Mouse (Mus musculus): Measurements from ENCODE around the gene Slc39a9.

The Slc39a9 gene

DNA sequence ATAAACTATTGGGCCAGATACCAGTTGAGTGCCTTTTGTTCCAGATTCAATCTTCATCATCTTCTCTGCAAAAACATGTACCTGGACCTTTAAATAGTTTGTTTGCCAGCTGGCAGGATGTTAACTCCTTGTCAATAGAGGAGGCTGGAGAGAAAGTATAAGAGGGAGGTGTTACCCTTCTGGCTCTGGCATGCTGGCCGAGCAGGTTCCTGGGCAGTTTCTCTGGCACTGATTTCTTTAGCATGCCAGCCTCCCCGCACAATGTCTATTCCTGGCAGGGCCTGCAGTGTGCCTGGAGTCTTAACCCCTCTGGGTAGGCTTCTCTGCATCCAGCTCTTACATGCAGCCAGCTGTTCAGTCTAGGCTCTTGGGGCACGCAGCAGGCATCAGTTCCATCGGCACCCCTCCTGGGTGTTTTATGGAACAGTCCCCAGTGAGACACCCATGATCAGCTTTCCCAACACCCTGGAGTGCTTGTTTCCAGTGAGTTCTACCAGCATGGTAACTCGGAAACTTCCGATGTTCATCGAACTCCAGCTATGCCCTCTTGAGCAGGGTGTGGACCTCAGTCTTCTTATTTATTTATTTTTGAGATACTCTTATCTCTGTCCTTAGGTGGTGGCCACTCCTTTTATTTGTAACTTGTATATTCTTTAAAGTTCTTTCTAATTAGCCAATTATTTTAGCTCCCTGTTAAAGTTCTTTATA is 10.4 kb downstream of the Slc39a9 start:
- DNase-seq (ENCODE audit: low spot score in 2 of 2): no peak

DNA sequence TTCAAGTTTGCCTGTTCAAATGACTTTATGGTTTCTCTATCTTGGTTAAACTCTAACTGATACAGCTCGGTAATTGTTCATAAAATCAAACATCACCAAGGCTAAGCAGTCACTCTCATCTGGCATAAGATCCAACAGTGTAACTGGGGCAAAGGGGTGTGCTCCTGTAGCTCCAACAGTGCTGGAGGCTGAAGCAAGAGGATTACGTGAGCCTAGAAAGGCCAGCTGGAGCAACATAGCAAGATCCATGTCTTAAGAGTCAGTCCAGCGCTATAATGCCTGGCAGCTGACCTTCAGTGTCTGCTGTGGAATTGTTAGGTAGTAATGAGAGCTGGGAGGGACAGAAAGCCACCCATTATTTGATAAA is 11.0 kb downstream of the Slc39a9 start:
- DNase-seq (ENCODE audit: low spot score in 2 of 2): no peak

DNA sequence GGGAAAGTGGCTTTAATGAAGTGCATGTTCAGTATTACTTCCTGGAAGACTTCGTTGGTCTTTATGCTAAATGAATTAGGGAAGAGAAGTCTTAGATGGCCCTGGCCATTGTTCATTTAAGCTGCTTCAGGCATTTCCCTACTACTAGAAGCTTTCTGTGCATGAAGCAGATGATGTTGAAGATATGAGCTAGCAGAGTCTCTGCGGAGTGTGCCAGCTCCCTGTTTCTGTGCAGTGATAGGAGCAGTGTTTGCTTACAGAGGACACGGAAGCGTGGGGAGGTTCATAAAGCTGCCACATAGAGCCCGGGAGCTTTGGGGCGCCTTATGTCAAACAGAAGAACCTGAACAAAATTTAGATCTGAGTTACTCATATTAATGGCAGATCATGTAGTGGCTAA is 15.0 kb downstream of the Slc39a9 start:
- no peak for DNase-seq (ENCODE audit: low spot score in 2 of 2)

DNA sequence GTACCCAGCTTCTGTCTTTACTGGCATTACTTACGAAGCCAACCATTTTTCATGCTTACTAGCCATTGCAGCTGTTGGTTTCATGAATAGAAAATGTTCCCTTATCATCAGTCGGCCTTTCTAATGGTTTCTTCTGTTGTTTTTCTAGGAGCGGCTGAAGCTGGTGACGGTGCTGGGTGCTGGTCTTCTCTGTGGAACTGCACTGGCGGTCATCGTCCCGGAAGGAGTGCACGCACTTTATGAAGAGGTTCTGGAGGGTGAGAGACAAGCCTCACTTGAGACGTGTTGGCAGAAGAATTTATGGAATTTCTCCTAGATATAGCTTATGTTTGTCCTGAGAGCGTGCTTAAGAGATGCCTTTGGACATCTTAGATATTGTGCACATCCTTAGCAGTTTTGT is 18.6 kb downstream of the Slc39a9 start:
- DNase-seq (ENCODE audit: low spot score in 2 of 2): no peak

DNA sequence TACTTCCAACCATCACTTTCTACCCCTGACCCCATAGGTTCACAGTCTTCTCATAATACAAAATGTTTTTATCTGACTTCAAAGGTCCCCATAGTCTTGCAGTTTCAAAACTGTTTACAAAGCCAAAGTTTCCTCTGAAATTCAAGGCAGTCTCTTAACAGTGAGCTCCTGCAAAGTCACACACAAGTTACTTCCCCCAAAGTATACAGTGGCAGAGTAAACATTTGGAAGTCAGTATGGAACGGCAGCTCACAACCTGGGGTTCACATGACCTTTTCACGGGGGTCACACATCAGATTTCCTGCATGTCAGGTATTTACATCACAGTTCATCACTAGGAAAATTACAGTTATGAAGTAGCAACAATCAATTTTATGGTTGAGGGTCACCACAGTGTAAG is 20.3 kb downstream of the Slc39a9 start:
- DNase-seq (ENCODE audit: low spot score in 2 of 2): no peak

DNA sequence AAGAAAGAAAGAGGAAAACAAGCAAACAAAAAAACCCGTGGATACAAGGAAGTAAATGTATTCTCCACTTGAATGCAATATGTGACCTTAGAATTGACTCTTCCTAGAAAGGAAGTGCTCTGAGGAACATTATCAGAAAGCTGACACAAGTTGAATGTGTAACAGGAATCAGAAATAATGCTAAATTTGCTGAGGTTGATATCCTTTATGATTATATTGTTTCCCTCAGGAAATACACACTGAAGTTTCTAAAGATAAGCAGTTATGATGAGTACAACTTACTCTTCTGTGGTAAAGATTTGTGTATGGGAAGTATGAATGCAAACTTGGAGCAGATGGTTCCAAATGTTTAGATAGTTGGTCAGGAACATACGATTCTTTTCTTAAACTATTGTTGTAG is 24.7 kb downstream of the Slc39a9 start:
- DNase-seq (ENCODE audit: low spot score in 2 of 2): no peak

GRCm38 (mm10) chr12:80673170-80673569 is 29.5 kb downstream of the Slc39a9 start:
- DNase-seq (ENCODE audit: low spot score in 2 of 2): peak; percentile 49 to 74

- DNase-seq (ENCODE audit: low spot score in 2 of 2): peak in 1 of 2 experiments; percentile 41
Observed at GRCm38 (mm10) chr12:80681340-80681739, 37.7 kb downstream of the Slc39a9 start.

- DNase-seq (ENCODE audit: low spot score in 2 of 2): no peak
Observed at GRCm38 (mm10) chr12:80683554-80683953, 39.9 kb downstream of the Slc39a9 start.

- no peak for DNase-seq (ENCODE audit: low spot score in 2 of 2)
Observed at GRCm38 (mm10) chr12:80684316-80684715, 40.6 kb downstream of the Slc39a9 start.

- DNase-seq (ENCODE audit: low spot score in 2 of 2): no peak
Observed at GRCm38 (mm10) chr12:80687788-80688211, 44.1 kb downstream of the Slc39a9 start.

DNA sequence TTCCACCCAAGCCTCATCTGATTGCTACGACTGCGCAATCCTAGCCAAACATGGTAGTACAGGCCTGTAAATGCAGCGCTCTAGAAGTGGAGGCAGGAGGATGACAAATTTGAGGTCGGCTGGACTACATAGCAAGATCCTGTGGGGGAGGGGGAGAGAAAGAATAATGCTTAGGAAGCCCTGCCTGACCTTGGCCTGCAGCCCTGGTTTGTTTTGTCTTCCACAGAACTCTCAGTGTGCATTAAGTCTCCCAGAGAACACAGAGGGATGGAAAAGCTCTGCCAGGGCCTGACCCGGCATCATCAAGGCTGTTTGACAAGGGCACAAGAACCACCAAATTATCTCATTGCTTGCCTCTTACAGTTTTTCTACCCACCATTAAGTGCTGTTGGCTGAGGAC is 46.0 kb downstream of the Slc39a9 start:
- DNase-seq (ENCODE audit: low spot score in 2 of 2): no peak

DNA sequence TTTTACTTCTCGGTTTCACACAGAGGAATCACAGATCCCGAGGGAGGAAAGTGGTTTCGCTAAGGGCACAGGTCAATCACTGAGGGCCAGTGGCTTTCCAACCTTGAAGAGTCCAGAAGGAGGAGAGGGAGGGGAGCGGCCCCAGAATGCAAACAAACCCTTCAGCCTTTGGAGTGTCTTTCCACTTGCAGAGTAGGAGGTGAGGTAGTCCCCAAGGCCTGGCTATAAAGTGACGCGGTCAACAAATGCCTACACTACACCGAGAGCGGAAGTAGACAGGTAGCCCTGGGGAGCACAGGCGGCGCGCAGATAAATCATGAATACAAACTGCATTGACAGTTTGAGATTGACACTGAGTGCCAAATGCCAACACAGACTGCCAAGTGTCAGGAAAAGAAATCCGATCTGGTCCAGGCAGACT is 48.0 kb downstream of the Slc39a9 start:
- DNase-seq (ENCODE audit: low spot score in 2 of 2): no peak

GRCm38 (mm10) chr12:80692269-80692972 is 48.7 kb downstream of the Slc39a9 start, which contains the start of gene Plekhd1:
Gene Plekhd1 (plus strand): TSS chr12:80692591.
- DNase-seq (ENCODE audit: low spot score in 2 of 2): peak in 1 of 2 experiments; percentile 27

DNA sequence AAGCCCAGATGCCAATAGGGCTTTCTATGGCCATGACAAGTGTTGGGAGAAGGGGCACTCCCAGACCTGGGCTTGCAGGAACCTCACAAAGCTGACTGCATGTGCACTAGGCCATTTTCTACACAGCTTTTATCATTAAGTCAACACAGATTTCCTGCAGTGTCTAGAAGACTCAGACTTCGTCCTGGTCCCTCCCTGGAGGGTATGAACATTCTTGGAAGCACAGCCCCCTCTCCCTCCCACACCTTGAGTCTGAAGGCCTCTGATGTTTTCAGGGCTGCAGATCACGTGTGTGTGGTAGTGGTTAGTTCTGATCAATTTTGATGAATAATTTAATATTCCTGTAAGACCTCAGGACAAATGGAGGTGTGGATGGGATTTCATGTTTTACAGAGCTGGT is 50.0 kb downstream of the Slc39a9 start:
- no peak for DNase-seq (ENCODE audit: low spot score in 2 of 2)

GRCm38 (mm10) chr12:80695004-80695403 is 51.3 kb downstream of the Slc39a9 start:
- no peak for DNase-seq (ENCODE audit: low spot score in 2 of 2)

DNA sequence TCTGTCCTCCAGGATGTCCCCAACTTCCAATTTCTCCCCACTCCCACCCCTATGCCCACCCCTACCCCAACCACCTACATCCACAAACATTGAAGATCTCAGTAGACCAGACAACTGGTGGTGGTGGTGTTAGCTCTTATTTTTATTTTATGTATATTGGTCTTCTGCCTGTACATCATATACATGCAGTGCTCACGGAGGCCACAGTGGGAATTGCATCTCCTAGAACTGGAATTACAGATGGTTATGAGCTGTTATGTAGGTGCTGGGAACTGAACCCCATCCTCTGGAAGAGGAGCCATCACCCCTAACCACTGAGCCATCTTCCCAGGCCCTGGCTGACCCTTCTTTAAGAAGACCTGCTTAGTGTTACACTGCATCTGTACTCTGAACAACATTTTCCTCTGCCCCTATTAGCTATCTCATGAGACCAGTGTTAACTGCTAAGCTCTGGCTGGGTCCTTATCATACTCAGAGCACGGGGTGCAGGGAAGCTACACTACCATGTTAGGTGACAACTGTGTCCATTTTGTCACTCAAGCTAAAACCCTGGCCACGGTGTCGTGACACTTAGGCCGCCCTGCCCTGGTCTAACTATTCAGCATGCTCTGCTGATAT is 55.0 kb downstream of the Slc39a9 start:
- DNase-seq (ENCODE audit: low spot score in 2 of 2): no peak

- no peak for DNase-seq (ENCODE audit: low spot score in 2 of 2)
Observed at GRCm38 (mm10) chr12:80699144-80699531, 55.5 kb downstream of the Slc39a9 start.

DNA sequence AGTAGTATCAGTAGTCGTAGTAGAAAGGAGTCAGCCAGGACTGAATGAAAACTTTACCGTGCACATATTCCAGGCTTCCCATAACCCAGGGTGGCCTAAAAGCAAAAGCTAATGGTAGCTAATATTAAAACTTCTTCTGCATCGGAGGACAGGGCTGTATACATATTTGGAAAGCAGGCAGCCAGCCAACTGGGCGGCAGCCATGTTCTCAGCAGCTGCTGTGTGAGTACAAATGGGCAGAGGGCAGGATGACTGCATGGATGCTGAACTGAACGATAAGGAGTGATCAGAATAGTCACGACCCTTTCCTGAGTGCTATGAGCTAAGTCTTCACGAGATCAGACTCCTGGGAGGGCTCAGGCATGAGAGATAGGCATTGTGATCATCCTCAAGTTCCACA is 57.6 kb downstream of the Slc39a9 start:
- DNase-seq (ENCODE audit: low spot score in 2 of 2): no peak

DNA sequence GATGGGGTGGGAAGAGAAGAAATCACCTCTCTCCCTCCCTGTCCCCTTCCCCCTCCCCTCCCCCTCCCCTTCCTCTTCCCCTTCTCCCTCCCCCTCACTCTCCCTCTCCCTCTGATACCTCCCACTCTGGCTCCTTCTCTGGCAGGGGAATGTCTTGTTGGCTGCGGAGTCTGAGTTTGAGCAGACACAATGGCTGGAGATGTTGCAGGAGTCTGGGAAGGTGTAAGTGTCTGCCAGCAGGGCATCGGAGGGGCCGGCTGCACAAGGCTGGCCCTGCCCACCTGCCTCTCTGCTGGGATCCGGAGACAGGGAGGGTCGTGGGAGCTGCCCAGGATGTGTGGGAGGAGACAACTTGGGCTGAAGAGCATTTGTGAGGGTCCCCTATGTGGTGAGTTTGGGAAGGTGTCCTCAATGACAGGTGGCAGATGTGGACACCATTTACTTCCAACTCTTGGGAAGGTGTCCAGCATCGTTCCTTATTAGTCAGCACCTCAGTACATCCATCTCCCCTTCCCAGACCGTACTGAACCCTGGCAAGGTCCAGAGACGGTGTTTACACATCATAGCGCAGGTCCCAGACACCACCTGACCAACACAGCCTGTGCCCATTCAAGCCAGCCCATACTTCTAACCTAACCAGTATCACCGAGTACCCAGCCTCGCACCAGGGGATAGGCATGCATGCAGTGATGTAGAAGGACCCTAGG is 62.7 kb downstream of the Slc39a9 start:
- no peak for DNase-seq (ENCODE audit: low spot score in 2 of 2)

- DNase-seq (ENCODE audit: low spot score in 2 of 2): no peak
Observed at GRCm38 (mm10) chr12:80706915-80707604, 63.4 kb downstream of the Slc39a9 start.

DNA sequence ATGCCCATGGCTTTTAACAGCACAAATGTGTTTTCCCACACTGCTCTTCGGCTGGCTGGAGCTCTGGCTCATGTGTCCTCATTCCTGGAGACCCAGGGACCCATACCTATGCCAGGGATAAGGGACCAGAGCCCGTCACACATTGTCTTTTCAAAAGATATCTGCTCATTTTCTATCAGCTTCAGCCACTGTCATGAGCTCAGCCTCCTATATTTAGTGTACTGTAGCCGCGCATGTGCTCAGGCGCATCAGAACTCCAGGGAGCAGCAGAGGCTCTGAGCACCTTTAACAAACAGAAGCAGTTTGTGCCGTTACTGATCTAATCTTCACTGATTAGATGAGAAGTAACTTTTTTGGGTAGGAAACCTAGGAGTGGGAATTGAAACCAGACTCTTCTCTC is 72.2 kb downstream of the Slc39a9 start:
- no peak for DNase-seq (ENCODE audit: low spot score in 2 of 2)
